Mouse (Mus musculus): ENCODE data around the gene Slc19a1.

The Slc19a1 gene

DNA sequence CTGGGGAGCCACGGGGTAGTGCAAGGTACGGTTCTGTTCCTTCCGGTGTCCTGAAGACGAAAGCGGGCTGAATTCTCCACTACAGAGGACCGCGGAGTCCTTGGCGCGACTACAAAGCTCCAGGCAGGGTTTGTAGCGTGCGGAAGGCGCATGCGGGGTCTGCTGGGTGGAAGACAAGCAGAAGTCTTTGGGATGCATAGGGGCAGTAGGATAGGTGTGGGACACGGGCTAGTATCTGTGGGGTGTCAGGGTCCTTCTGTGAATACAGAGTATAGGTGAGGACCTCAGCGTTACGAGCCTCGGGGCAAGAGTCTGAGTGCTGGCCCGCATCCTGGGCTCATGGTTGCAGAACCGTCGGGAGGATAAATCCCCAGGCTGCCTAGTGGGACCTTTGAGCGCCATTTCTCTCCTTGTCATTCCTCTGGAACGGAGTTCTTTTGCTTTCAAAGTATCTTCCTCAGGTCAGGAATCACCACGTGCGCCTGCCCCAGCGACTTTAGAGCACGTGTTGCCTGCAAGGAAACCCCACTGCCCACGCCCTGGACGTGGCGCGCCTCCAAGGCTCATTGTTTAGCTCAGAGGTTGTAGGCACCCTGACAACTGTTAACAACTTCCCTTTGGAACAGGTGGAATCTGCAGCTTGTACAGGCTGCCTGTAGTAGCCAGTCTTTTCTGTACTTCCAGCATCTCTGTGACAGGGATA lies 1.4 kb downstream of the Slc19a1 start:
- DNase-seq = peak; percentile 65 to 70

GRCm38 (mm10) chr10:77035487-77035886 lies 3.4 kb downstream of the Slc19a1 start:
- no peak for DNase-seq

DNA sequence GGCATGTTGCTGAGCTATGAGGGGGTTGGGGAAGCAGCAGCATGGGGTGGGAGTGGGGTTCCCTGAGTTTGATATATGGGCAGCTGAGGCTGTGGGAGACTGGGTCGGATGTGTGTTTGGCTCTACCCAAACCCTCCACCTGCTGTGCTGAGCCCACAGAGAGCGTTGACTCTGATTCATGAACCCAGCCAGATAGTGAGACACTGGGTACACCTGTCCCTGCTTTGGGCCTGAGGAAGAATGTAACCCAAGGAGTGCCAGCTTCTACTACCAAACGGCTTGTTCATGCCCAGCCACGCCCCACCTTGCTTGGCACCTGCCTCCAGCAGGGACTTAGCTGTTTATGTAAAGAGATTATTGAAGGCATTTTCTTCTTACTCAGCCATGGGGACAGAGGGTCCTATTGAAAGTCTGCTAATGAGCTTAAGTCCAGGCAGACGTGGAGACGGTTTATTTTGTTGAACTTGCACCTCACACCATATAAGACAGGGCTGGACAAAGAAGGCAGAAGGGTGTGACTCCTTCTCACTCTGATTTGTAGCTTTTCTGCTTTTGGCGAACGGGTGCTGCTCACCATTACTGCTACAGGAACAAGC lies 6.6 kb downstream of the Slc19a1 start:
- DNase-seq = no peak

DNA sequence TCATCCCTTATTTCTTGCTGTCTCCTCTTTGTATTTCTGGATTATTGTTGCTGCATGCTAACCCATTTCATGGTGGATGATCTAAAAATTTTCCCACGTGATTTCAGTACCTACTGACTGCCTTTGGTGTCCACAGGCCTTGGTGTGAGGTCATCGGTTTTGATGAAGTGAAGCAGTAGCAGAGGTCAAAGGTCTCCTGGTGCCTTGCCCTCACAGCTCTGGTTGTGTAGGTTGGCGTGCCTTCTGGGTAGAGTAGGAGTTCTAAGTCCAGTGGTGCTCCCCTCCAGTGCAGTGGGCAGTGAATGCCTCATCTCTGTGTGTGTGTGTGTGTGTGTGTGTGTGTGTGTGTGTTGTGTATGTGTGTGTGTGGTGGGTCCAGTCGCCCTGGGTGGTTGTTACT lies 16.2 kb downstream of the Slc19a1 start:
- no peak for DNase-seq

DNA sequence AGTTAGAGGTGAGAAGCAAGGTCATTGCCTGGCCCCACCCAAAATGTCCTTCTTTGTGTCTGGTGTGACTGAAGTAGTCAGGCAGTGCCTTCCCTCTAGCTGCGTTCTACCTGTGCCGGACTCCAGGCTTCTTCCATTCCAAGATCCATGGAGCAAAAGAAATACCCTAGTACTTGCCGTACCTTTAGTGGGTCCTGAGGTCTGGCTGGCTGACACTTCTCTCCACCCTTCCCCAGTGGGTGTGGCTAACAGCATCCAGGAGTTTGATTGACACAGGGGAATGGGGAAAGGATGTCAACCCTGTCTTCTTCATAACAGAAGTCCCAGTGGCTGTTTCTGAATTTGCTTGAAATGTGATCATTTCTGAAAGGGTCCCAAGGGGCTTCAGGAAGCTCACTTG lies 16.6 kb downstream of the Slc19a1 start:
- no peak for DNase-seq

- no peak for DNase-seq
Measured at GRCm38 (mm10) chr10:77056768-77057167, 24.7 kb downstream of the Slc19a1 start.

DNA sequence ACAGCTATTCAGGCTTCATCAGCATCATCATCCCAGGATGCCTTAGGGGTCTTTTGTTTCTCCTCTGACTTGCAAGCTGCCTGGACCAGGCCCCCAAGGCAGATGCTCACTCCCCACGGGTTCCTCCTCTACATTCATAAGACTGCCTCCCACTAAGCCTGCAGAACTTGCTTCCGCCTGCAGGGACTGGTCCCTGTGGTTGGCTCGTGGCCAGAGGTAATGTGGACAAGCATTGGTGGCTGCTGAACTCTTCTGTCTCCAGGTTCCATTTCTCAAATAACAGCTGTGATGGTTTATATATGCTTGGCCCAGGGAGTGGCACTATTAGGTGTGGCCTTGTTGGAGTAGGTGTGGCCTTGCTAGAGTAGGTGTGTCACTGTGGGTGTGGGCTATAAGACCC lies 29.4 kb downstream of the Slc19a1 start:
- peak; percentile 46 to 47 for DNase-seq

GRCm38 (mm10) chr10:77062393-77063010 lies 30.5 kb downstream of the Slc19a1 start:
- DNase-seq = no peak

DNA sequence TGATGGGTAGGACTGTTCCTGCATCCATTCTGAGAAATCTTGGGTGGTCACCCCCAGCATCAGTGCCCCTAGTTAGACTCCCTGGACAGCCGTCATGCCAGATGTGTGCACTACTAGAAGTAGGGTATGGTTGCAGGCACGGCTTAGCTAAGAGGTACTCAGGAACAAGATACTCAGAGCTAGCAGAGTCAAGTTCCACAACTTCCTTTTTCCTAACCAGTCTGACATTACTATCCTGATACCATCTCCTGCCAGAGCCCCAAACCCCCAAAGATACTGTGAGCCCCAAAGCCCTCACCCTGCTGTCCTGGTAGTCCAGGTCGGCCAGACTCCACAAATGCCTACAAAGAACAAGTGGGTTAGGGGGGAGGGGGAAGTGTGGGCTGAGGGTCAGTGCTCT lies 32.2 kb downstream of the Slc19a1 start:
- no peak for DNase-seq

DNA sequence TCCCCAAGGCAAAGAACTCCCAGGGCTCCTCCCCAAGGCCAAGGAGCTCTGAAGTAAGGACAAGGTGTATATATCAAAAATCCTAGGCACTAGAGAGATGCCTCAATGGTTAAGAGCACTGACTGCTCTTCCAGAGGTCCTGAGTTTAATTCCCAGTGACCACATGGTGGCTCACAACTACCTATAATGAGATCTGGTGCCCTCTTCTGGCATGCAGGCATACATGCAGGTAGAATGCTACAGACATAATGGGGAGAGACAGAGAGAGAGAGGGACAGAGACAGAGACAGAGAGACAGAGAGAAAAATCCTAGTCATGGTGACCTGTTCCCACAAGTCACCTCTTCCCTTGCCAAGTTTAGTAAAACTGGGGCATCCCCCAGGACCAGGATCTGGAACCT lies 32.6 kb downstream of the Slc19a1 start:
- DNase-seq = no peak

DNA sequence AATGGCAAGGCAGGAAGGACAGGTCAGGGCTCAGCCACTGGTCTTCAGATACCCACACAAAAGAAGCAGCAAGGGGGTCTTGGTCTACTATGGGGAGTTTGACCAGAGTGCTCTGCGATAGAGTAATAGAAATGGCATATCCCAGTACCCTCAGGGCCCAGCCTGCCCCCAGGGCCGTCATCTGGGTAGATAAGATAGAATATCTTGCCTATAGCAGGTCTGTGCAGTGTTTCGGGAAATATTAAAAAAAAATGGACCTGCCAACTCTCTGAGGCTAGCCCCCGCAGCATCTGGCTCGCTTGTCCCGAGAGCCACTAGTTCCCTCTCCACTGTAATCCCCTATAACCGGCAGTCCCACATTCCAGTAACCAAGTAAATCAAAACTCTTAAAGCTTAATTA lies 36.4 kb downstream of the Slc19a1 start:
- no peak for DNase-seq

DNA sequence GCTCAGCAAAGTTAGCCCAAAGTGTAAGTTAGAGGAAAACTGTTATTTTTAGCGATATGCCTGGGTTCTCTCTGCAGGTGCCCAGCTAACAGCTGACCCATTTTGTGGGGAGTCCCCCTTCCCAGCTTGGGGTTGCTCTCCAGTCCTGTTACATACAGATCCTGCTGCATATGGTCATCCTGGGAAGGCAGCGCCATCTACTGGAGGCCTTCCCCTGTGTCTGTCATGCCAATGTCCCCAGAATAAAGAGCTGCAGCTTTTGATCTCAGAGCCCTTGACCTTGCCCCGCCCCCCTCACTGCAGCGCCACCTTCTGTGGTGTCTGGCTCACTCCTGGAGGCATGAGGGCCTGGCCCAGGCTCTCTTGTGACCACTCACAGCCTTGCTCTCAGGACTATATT lies 38.0 kb downstream of the Slc19a1 start:
- peak; percentile 85 to 87 for DNase-seq

- DNase-seq = peak; percentile 76 to 80
Measured at GRCm38 (mm10) chr10:77074276-77074974, 42.4 kb downstream of the Slc19a1 start.

GRCm38 (mm10) chr10:77078456-77078855 lies 46.4 kb downstream of the Slc19a1 start:
- DNase-seq = no peak

GRCm38 (mm10) chr10:77078961-77079360 lies 46.9 kb downstream of the Slc19a1 start:
- no peak for DNase-seq

- peak; percentile 90 to 92 for DNase-seq
Measured at GRCm38 (mm10) chr10:77082453-77082852, 50.4 kb downstream of the Slc19a1 start.

GRCm38 (mm10) chr10:77082921-77083320 lies 50.9 kb downstream of the Slc19a1 start:
- DNase-seq = peak; percentile 56 to 60

- DNase-seq = peak in 1 of 2 experiments; percentile 36
Measured at GRCm38 (mm10) chr10:77084568-77084967, 52.5 kb downstream of the Slc19a1 start.

DNA sequence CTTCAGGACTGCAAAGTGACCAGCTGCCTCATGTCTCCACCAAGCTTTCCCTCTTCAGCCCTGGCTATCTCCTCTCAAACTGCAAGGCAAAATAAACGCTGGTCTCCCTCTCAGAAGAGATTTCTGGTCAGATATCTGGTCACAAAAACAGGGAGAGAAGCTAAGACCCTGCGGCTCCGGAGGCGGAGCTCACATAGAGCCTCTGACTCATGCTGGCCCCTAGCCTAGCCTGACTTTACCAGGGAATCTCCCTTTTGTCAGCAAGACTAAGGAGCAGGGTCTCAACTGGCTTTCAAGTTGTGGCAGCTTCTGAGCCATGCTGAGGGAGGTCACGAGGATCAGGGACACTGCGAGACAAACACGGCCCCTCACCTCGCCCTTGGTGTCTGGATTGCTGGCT lies 57.3 kb downstream of the Slc19a1 start:
- peak; percentile 52 for DNase-seq

DNA sequence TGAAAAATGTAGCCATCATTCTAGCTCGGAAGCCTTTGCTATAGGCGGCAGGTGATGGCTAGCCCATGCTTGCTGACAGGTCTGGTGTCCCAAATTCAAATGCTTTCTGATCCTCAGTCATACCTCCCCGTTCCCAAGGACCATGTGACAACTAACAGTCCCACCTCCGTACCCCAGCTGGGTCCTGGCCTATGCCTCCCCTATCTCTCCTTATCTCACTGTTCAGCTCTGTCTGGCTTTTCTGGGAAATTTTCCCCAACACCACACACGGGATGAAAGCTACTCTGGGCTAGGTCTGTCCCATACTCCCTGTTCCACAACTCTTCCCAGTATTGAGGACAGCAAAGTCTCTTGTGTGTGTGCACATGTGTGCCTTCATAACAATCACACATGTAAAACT lies 58.0 kb downstream of the Slc19a1 start:
- DNase-seq = no peak

- DNase-seq = no peak
Measured at GRCm38 (mm10) chr10:77091538-77092097, 59.6 kb downstream of the Slc19a1 start.

GRCm38 (mm10) chr10:77093817-77094216 lies 61.8 kb downstream of the Slc19a1 start:
- DNase-seq = no peak

GRCm38 (mm10) chr10:77095666-77096065 lies 63.6 kb downstream of the Slc19a1 start:
- no peak for DNase-seq

Data from cerebellum, postnatal 10 days (tissue).